Mouse (Mus musculus) heart, embryonic 14.5 days (tissue): ENCODE results near the gene Cdk5. TPM values are rescaled to one million over a fixed set of nuclear protein-coding genes. Genes with fewer than 3 reads are reported as not detected.

Experiments used
- ATAC-seq: fragments of 200-750 bp; cut with Nextera tagmentation; 2 replicates; pipeline ENCODE4 v1.8.0; 2017; ENCODE audit warnings: low read depth, moderate TSS enrichment; ENCODE audit not compliant: insufficient number of reproducible peaks, insufficient read depth, low FRiP score
- H3K27ac ChIP-seq, 2 experiments: fragments of 200-500 bp in 1 of 2; fragments of 300-500 bp in 1 of 2; sonication (generic) in 1 of 2; replicated peaks in 1 of 2; 2 replicates each; pipeline ENCODE4 v1.5.1; 2012 to 2014; ENCODE audit warnings: low read depth in 2 of 2, low read length in 2 of 2, control low read depth in 1 of 2, mild to moderate bottlenecking in 1 of 2, mixed read lengths in 1 of 2; ENCODE audit not compliant: control insufficient read depth in 1 of 2, insufficient read depth in 1 of 2
- H3K27me3 ChIP-seq: fragments of 300-500 bp; sonication (generic); 2 replicates; pipeline ENCODE4 v1.6.1; 2014; ENCODE audit warnings: mild to moderate bottlenecking, low read length, control low read depth; ENCODE audit not compliant: control insufficient read depth, insufficient read depth
- H3K36me3 ChIP-seq: fragments of 300-500 bp; sonication (generic); 2 replicates; pipeline ENCODE4 v1.6.1; 2014; ENCODE audit warnings: mild to moderate bottlenecking, control low read depth, low read length, mixed read lengths; ENCODE audit not compliant: control insufficient read depth, insufficient read depth
- H3K4me1 ChIP-seq, 2 experiments: fragments of 200-500 bp in 1 of 2; fragments of 300-500 bp in 1 of 2; sonication (generic) in 1 of 2; 2 replicates each; pipeline ENCODE4 v1.6.1; 2012 to 2014; ENCODE audit warnings: low read length in 2 of 2, control low read depth in 1 of 2, mixed read lengths in 1 of 2; ENCODE audit not compliant: control insufficient read depth in 2 of 2, insufficient read depth in 2 of 2
- H3K4me2 ChIP-seq: fragments of 300-500 bp; sonication (generic); 2 replicates; pipeline ENCODE4 v1.6.1; 2014; ENCODE audit warnings: mild to moderate bottlenecking, low read length
- H3K4me3 ChIP-seq, 2 experiments: fragments of 200-500 bp in 1 of 2; fragments of 300-500 bp in 1 of 2; sonication (generic) in 1 of 2; 2 replicates each; pipeline ENCODE4 v1.5.1; 2012 to 2014; ENCODE audit warnings: low read length in 2 of 2, mild to moderate bottlenecking in 2 of 2, control low read depth in 1 of 2, low read depth in 1 of 2, moderate library complexity in 1 of 2; ENCODE audit not compliant: control insufficient read depth in 1 of 2, insufficient read depth in 1 of 2
- H3K9ac ChIP-seq: fragments of 300-500 bp; sonication (generic); 2 replicates; pipeline ENCODE4 v1.6.1; 2014; ENCODE audit warnings: mild to moderate bottlenecking, low read length
- H3K9me3 ChIP-seq: fragments of 300-500 bp; sonication (generic); 2 replicates; pipeline ENCODE4 v1.6.1; 2016; ENCODE audit warnings: low read length, control low read depth; ENCODE audit not compliant: control insufficient read depth
- WGBS: fragments of 180-500 bp; shearing (Covaris S2); extraction: QIAGEN DNeasy Blood & Tissue Kit; methylation state at CpG from one replicate; pipeline ENCODE4 v1.1.7; 2014; 5-methylcytosine and 5-hydroxymethylcytosine counted together
- polyA plus RNA-seq: library from polyadenylated mRNA; unstranded; fragments of >200 nt; fragmentation: Nextera tagmentation; extraction: Ambion mirVana; gene quantifications from 2 replicates; pipeline ENCODE4 v1.2.1, GENCODE M21; 2014

The Cdk5 gene
- polyA plus RNA-seq, 1 experiment from 2014 or later = 31.0 TPM

- ATAC-seq = no peak
- H3K27ac ChIP-seq = no peak overlapping the region
- no peaks in the 10 kb centered on the region for H3K9me3 ChIP-seq
- peaks cover 32 to 43% of the 10 kb centered on the region in 2 experiments for H3K4me1 ChIP-seq
- H3K4me3 ChIP-seq = no peak overlapping the region
- peaks cover 39% of the 10 kb centered on the region for H3K36me3 ChIP-seq
- H3K4me2 ChIP-seq = peak overlapping the region; percentile 26
- no peaks in the 10 kb centered on the region for H3K27me3 ChIP-seq
- H3K9ac ChIP-seq = peak overlapping the region; percentile 25; the same call in 1 of the 2 replicates
- 18% methylated on average over 15 of the region's 15 CpGs for WGBS
These were observed 4.7 kb upstream of the Cdk5 start for GRCm38 (mm10) chr5:24427981-24428402.

DNA sequence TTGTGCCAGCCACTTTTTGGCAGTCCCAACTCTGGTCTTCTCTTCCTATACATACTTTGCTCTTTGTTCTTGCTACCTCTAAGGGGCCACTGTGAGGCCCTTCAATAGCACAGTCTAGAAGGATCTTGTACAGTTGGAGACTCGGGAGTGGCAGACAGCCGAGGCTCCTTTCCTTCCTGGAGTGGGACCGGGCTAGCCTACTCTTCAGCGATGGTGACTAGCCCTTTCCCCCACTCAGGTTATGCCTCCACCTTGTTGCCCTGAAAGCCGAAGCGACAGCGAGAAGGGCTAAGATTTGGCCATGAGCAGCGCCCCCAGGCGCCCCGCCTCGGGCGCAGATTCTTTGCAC, 3.9 kb upstream of the Cdk5 start:
- Histone ChIP-seq H3K4me1 (peaks cover 36 to 49% of the 10 kb centered on the region in 2 experiments), H3K4me3 (0 out of 4 replicates have a peak overlapping the region, but pooled peaks of 1 of the 2 experiments have one; percentile 72), H3K9me3 (no peaks in the 10 kb centered on the region), H3K27ac (no peak overlapping the region), H3K36me3 (peaks cover 31% of the 10 kb centered on the region), H3K4me2 (peak overlapping the region; percentile 94), H3K27me3 (no peaks in the 10 kb centered on the region), H3K9ac (no peak overlapping the region)
- 34% methylated on average over 12 of the region's 12 CpGs for WGBS
- no peak for ATAC-seq

- 27% methylated on average over 9 of the region's 9 CpGs for WGBS
- no peaks in the 10 kb centered on the region for H3K9me3 ChIP-seq
- peaks cover 36 to 49% of the 10 kb centered on the region in 2 experiments for H3K4me1 ChIP-seq
- no peaks in the 10 kb centered on the region for H3K27me3 ChIP-seq
- peak overlapping the region; percentile 72 to 78 for H3K4me3 ChIP-seq
- H3K27ac ChIP-seq = no peak overlapping the region
- peaks cover 26% of the 10 kb centered on the region for H3K36me3 ChIP-seq
- peak overlapping the region; percentile 85 for H3K9ac ChIP-seq
- no peak for ATAC-seq
- H3K4me2 ChIP-seq = peak overlapping the region; percentile 94
These were observed 3.4 kb upstream of the Cdk5 start for GRCm38 (mm10) chr5:24426556-24427284.

DNA sequence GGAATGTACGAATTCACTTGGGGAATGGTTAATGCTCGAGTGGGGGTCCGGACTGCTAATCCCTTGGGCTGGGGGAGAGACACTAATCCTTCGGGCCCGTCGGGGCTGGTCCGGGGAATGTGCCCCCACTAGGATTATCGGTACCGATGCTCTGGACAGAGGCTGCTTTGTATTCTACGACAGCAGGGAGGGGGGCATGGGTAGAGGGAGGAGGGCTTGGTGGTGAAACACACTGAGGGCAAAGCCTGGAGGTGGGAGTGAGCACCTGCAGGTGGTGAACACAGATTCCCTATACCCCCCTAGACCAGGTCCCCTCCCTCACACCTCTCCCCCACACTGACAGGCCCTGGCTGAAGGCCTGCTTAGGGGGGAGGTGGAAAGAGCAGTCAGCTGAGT, 2.7 kb upstream of the Cdk5 start:
- no peak for ATAC-seq
- Histone ChIP-seq H3K9me3 (no peaks in the 10 kb centered on the region), H3K4me3 (peak overlapping the region; percentile 72 to 78), H3K27ac (no peak overlapping the region), H3K27me3 (no peaks in the 10 kb centered on the region), H3K4me2 (peak overlapping the region; percentile 94), H3K9ac (peak overlapping the region; percentile 85), H3K4me1 (peaks cover 36 to 49% of the 10 kb centered on the region in 2 experiments), H3K36me3 (peaks cover 24% of the 10 kb centered on the region)
- WGBS = 4% methylated on average over 10 of the region's 10 CpGs

DNA sequence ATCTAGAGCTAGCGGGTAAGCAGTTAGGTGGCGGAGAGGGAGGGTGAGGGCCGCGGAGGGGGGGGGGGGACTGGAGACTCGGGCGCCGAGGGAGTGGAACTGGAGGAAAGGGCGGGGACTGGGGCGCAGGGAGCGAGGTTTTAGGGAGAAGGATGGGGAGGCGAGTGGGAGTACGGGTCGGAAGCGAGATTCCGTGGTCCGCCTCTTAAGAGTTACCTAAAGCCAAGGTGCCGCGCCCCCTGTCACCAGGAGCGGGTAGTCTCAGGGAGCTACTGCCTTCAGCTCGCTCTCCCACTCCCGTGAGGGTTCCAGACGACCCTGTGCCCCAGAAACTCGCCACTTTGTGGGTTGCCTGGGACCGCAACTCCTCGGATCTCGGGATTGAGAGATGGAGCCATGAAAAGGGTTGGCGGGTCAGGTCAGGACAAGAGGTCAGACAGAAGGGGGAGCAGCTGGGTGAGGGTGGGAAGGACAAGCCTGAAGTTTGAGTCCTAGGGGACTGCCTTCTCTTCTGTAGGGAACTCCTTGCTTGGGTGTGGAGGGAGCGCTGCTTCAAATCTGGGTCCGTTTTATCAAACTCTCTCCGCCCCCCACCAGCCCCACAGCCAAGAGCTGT, 2.2 kb upstream of the Cdk5 start:
- H3K4me3 ChIP-seq = peak overlapping the region; percentile 72 to 78
- WGBS = under 1% methylated on average over 26 of the region's 30 CpGs
- peak overlapping the region; percentile 94 for H3K4me2 ChIP-seq
- no peak for ATAC-seq
- H3K27me3 ChIP-seq = no peaks in the 10 kb centered on the region
- no peaks in the 10 kb centered on the region for H3K9me3 ChIP-seq
- H3K36me3 ChIP-seq = peaks cover 24% of the 10 kb centered on the region
- H3K9ac ChIP-seq = peak overlapping the region; percentile 85
- peak overlapping the region; percentile 9 to 97; a peak in 3 of 4 replicates for H3K27ac ChIP-seq
- peaks cover 36 to 49% of the 10 kb centered on the region in 2 experiments for H3K4me1 ChIP-seq

DNA sequence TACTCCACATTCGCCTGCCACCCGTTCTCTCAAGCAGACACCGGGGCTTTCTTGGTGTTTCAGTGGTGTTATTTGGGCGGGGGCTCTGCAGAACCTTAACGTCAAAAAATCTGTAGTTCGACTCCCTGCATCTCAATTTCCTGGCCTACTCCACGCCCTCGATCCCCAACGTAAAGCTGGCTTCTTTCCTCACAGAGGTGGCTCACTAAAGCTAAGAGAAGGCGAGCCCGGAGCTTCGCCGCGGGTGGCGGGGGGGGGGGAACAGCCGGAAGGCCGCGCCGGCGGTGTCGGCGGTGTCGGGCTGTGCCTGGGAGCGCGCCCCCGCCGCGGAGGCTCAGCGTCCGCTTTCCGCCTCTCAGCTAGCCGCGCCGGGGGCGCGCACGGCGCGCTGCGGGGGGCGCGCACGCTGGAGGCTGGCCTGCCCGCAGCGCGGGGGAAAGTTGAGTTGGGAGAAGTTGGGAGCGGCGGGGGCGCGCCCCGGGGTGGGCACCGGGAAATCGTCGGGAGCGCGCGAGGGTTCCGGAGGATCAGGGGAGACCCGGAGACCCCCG, 1.6 kb upstream of the Cdk5 start:
- Histone ChIP-seq H3K27me3 (no peaks in the 10 kb centered on the region), H3K4me2 (peak overlapping the region; percentile 94), H3K4me1 (peaks cover 36 to 49% of the 10 kb centered on the region in 2 experiments), H3K27ac (peak overlapping the region; percentile 86 to 97), H3K9me3 (no peaks in the 10 kb centered on the region), H3K4me3 (peak overlapping the region; percentile 72 to 78), H3K36me3 (peaks cover 24% of the 10 kb centered on the region), H3K9ac (peak overlapping the region; percentile 85)
- peak; percentile 22 for ATAC-seq
- under 1% methylated on average over 57 of the region's 60 CpGs for WGBS

DNA sequence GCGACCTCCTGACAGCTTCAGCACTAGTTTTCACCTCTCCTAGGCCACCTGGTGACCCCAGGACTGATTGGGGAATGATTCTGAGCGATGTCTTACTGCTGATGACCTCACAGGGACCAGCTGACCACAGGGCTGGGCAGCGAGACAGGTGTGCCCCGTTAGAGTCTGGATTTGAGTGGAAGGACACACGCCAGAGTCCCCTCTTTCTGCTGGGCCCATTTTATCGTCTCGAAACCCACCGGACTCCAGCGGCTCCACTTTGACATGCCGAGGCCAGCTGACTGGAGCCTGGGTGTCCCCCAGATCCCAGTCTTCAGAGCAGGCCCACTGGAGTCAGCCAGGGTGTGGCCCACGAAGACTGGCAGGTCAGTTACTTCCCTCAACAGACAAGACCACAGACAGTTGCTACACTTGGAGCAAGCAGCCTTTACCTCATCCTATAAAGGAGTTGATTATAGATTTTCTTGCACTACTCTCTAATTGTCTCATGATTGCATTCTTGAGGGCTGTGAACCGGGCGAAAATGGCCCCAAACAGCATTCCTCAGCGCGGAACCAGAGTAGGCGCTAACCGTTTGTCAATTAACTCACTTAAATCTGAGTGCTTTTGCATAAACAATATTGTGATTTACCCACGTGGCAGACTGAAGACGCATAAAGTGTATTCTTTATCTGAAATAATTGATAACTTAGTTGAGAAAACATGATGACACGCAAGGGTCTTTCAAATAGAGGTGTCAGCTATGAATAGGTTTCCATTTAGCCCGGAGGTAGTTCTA, 863 bp upstream of the Cdk5 start:
- Histone ChIP-seq H3K27me3 (no peaks in the 10 kb centered on the region), H3K4me3 (peak overlapping the region; percentile 72 to 78), H3K27ac (peak overlapping the region; percentile 97), H3K9ac (peak overlapping the region; percentile 85), H3K9me3 (no peaks in the 10 kb centered on the region), H3K36me3 (peaks cover 24% of the 10 kb centered on the region), H3K4me1 (peaks cover 36 to 49% of the 10 kb centered on the region in 2 experiments), H3K4me2 (peak overlapping the region; percentile 94)
- ATAC-seq = no peak; the same call in 1 of the 2 replicates
- WGBS = 11% methylated on average over 21 of the region's 21 CpGs
